Mouse (Mus musculus) stomach, postnatal 0 days (tissue): ENCODE measurements around the gene Rdh9. TPM values are rescaled to one million over a fixed set of nuclear protein-coding genes. Genes with fewer than 3 reads are reported as not detected.

Experiments
- ATAC-seq: fragments of 200-750 bp; cut with Nextera tagmentation; 2 replicates; pipeline ENCODE4 v1.8.0; 2017; ENCODE audit not compliant: low FRiP score, low TSS enrichment
- DNase-seq: peaks from one replicate; pipeline ENCODE4 v3.0.0-alpha.2; 2016; ENCODE audit warnings: low spot score
- H3K27ac ChIP-seq: fragments of 300-500 bp; sonication (generic); replicated peaks from 2 replicates; pipeline ENCODE4 v1.5.1; 2014; ENCODE audit warnings: mild to moderate bottlenecking, control low read depth
- H3K27me3 ChIP-seq: fragments of 300-500 bp; sonication (generic); 2 replicates; pipeline ENCODE4 v1.6.1; 2014; ENCODE audit warnings: low read length; ENCODE audit not compliant: control insufficient read depth, insufficient read depth
- H3K36me3 ChIP-seq: fragments of 300-500 bp; sonication (generic); 2 replicates; pipeline ENCODE4 v1.6.1; 2014; ENCODE audit warnings: low read length, mixed read lengths; ENCODE audit not compliant: control insufficient read depth, insufficient read depth
- H3K4me1 ChIP-seq: fragments of 300-500 bp; sonication (generic); replicated peaks from 2 replicates; pipeline ENCODE4 v1.6.1; 2014; ENCODE audit warnings: antibody characterized with exemption; ENCODE audit not compliant: control insufficient read depth, insufficient read depth
- H3K4me2 ChIP-seq: fragments of 300-500 bp; sonication (generic); replicated peaks from 2 replicates; pipeline ENCODE4 v1.6.1; 2014; ENCODE audit warnings: low read depth, mild to moderate bottlenecking, control low read depth, moderate library complexity
- H3K4me3 ChIP-seq: fragments of 300-500 bp; sonication (generic); 2 replicates; pipeline ENCODE4 v1.5.1; 2014; ENCODE audit warnings: low read depth, low read length, control low read depth
- H3K9ac ChIP-seq: fragments of 300-500 bp; sonication (generic); 2 replicates; pipeline ENCODE4 v1.6.1; 2014; ENCODE audit warnings: mild to moderate bottlenecking, low read length, control low read depth, mixed read lengths
- H3K9me3 ChIP-seq: fragments of 300-500 bp; sonication (generic); 2 replicates; pipeline ENCODE4 v1.6.1; 2016; ENCODE audit warnings: low read length; ENCODE audit not compliant: control insufficient read depth
- CTCF ChIP-seq: IDR thresholded peaks from 2 replicates; pipeline ENCODE4 v1.5.1; 2016; ENCODE audit warnings: antibody characterized with exemption, low read depth, mild to moderate bottlenecking, moderate library complexity
- EP300 ChIP-seq: optimal IDR thresholded peaks from 2 replicates; pipeline ENCODE3; 2016; ENCODE audit warnings: antibody characterized with exemption
- WGBS: fragments of 180-500 bp; shearing (Covaris S2); extraction: QIAGEN DNeasy Blood & Tissue Kit; methylation state at CpG from one replicate; pipeline ENCODE4 v1.1.7; 2014; 5-methylcytosine and 5-hydroxymethylcytosine counted together
- polyA plus RNA-seq: library from polyadenylated mRNA; unstranded; fragments of >200 nt; fragmentation: Nextera tagmentation; extraction: Ambion mirVana; gene quantifications from 2 replicates; pipeline ENCODE4 v1.2.1, GENCODE M21; 2015

Gene Rdh9
- polyA plus RNA-seq, 1 experiment from 2014 or later: not detected

DNA sequence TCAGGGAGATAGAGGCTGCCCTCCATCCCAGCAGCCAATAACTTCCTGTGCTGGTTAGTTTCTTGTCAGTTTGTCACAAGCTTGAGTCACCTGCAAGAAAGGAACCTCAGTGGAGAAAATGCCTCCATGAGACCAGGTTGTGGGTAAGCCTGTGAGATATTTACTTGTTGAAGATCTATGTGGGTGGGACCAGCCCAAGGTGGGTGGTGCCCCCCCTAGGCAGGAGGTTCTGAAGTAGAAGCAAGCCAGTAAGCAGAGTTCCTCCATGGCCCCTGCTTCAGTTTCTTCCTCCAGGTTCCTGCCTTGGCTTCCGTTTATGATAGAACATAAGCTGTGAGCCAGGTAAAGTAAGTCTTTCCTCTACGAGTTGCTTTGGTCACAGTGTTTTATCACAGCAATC lies 39.9 kb upstream of the Rdh9 start:
- no peak overlapping the region for H3K4me2 ChIP-seq
- no peak for ATAC-seq

DNA sequence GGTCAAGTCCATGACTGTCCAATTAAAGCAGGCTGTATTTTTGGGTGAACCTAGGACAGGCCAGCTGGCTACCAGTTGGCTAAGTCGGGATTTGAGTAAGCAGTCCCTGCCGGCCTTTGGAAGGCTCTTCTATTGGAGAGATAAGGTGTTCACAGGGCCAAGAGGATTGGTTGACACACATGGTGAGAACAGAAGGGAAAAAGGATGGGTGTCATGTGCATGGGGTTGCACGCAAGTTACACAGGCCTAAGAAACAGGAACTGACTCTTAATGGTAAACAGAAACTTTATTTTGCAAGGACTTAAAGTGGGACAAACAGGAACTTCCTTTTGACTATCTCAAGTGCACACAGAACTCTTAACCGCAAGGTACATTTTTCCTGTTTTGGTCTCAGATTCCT lies 39.3 kb upstream of the Rdh9 start:
- H3K27me3 ChIP-seq: no peaks in the 10 kb centered on the region
- H3K9ac ChIP-seq: no peak overlapping the region
- ATAC-seq (no peak), DNase-seq (no peak)
- H3K4me2 ChIP-seq: no peak overlapping the region
- no peak for TF ChIP-seq EP300
- no peak for TF ChIP-seq CTCF
- no peaks in the 10 kb centered on the region for H3K9me3 ChIP-seq
- no peaks in the 10 kb centered on the region for H3K4me1 ChIP-seq
- 62% methylated on average over 4 of the region's 4 CpGs for WGBS
- no peaks in the 10 kb centered on the region for H3K36me3 ChIP-seq
- no peak overlapping the region for H3K4me3 ChIP-seq
- H3K27ac ChIP-seq: no peak overlapping the region

More for the DNA sequence above, 39.9 kb upstream of the Rdh9 start:
- TF ChIP-seq CTCF: no peak
- TF ChIP-seq EP300: no peak
- Histone ChIP-seq H3K4me3 (no peak overlapping the region), H3K4me1 (no peaks in the 10 kb centered on the region), H3K9ac (no peak overlapping the region), H3K27me3 (no peaks in the 10 kb centered on the region), H3K9me3 (no peaks in the 10 kb centered on the region), H3K27ac (no peak overlapping the region), H3K36me3 (no peaks in the 10 kb centered on the region)
- WGBS: 52% methylated on average over 2 of the region's 2 CpGs
- no peak for DNase-seq

DNA sequence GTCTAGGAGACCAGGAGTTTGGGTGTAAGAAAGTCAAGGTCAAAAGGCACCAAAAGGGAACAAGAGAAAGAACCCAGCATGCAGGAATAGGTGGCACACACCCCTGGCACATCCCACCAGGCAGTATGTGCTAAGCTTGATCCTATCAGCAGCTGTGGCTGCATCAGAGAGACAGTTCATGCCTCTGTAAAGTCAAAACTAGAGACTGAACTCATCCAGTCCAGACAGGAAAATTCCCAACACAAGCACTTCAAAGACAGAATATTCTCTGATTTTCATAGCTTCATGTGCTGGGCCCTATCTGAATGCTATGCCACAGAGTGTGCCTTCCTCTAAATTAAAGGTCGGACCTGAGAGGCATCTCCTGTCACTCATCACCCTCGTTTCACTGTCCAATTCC lies 38.6 kb upstream of the Rdh9 start:
- Histone ChIP-seq H3K36me3 (no peaks in the 10 kb centered on the region; the same call in 1 of the 2 replicates), H3K27ac (no peak overlapping the region), H3K4me1 (no peaks in the 10 kb centered on the region), H3K27me3 (no peaks in the 10 kb centered on the region), H3K4me3 (no peak overlapping the region), H3K4me2 (no peak overlapping the region), H3K9ac (no peak overlapping the region), H3K9me3 (no peaks in the 10 kb centered on the region)
- no peak for DNase-seq
- ATAC-seq: no peak
- WGBS: 30% methylated on average over 2 of the region's 2 CpGs
- TF ChIP-seq EP300: no peak
- no peak for TF ChIP-seq CTCF

DNA sequence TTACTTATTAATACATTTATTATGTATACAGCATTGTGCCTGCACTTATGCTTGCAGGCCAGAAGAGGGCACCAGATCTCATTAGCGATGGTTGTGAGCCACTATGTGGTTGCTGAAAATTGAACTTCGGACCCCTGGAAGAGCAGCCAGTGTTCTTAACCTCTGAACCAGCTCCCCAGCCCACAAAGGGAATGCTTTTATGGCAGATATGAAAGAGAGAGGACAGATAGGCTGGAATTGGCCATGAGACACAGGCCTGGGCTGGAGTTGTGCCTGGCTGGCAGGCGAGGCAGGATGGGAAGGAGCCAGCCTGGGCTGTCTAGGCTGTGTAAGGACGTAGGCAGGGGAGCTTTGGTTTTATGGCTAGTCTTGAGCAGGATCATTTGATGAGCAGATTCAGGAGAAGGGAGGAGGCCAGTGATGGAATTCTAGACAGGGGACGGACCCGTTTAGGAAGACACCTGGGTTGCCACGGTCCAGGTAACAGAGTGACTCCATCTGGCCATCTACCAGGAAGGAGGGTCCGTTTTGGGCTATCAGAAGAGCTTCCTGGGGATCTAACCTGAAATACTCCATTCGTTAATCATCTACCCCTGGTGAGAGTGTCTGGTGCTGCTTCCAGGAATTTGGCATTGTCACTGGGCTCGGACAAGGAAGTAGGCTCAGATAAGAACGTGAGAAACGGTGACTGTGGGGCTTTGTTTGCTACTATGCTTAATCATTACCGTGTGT lies 37.9 kb upstream of the Rdh9 start:
- ATAC-seq (peak; percentile 51), DNase-seq (peak; percentile 71)
- H3K27me3 ChIP-seq: no peaks in the 10 kb centered on the region
- no peaks in the 10 kb centered on the region for H3K4me1 ChIP-seq
- H3K9me3 ChIP-seq: no peaks in the 10 kb centered on the region
- TF ChIP-seq CTCF (peak; percentile 82), EP300 (no peak)
- peak overlapping the region; percentile 73 for H3K27ac ChIP-seq
- H3K4me2 ChIP-seq: peak overlapping the region; percentile 60
- H3K4me3 ChIP-seq: 0 out of 2 replicates have a peak overlapping the region, but pooled peaks have one; percentile 93
- WGBS: 27% methylated on average over 13 of the region's 13 CpGs
- H3K36me3 ChIP-seq: peaks cover 8% of the 10 kb centered on the region; the same call in 1 of the 2 replicates
- H3K9ac ChIP-seq: no peak overlapping the region

- H3K9me3 ChIP-seq: no peaks in the 10 kb centered on the region
- peak within 1 kb of the TSS; percentile 94 for H3K27ac ChIP-seq
- no peaks in the 10 kb centered on the region for H3K4me1 ChIP-seq
- DNase-seq (peak; percentile 87), ATAC-seq (peak; percentile 73)
- WGBS: 5% methylated on average over 9 of the region's 61 CpGs
- H3K4me3 ChIP-seq: peak within 1 kb of the TSS; percentile 93
- no peak for TF ChIP-seq EP300
- TF ChIP-seq CTCF: peak; percentile 63
- peak within 1 kb of the TSS; percentile 75 for H3K4me2 ChIP-seq
- H3K9ac ChIP-seq: peak within 1 kb of the TSS; percentile 96
- H3K36me3 ChIP-seq: peaks cover 16% of the 10 kb centered on the region
- H3K27me3 ChIP-seq: no peaks in the 10 kb centered on the region
Observed at GRCm38 (mm10) chr10:127739083-127739660, 37.0 kb upstream of the Rdh9 start, which contains the start of gene Zbtb39. TSS of gene Zbtb39 (plus strand) at chr10:127739538.

DNA sequence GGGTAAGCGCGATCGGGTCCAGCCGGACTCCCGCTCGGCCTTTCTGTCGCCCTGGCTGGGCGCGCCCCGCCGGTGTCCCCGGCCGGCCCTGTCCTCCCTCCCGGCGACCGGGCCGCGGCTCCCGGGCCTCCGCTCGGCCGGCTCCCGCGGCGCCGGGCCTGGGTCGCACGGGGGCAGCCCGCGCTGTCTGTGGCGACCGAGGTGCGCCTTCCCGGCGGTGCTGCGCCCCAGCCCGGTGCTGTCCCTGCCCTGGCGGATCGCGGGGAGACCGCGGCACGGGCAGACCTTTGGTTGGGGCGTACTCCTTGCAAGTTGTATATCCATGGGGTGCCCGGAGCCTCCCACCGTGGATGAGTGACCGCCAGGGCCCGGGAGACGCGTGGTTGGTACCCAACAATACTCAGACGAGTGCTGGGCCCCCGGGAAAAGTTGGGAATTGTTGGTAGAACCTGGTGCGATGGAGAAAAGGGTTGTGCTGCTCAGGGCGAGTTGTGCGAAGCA lies 36.5 kb upstream of the Rdh9 start:
- peak; percentile 64 for DNase-seq

More for the DNA sequence above, 36.5 kb upstream of the Rdh9 start:
- H3K27me3 ChIP-seq: no peaks in the 10 kb centered on the region
- no peaks in the 10 kb centered on the region for H3K9me3 ChIP-seq
- TF ChIP-seq EP300 (no peak), CTCF (peak; percentile 12; the same call in 1 of the 2 replicates)
- no peaks in the 10 kb centered on the region for H3K4me1 ChIP-seq
- peak; percentile 42 for ATAC-seq
- H3K4me2 ChIP-seq: peak overlapping the region; percentile 75
- under 1% methylated on average over 29 of the region's 55 CpGs for WGBS
- peak overlapping the region; percentile 93 for H3K4me3 ChIP-seq
- H3K27ac ChIP-seq: peak overlapping the region; percentile 94
- peaks cover 20% of the 10 kb centered on the region for H3K36me3 ChIP-seq
- H3K9ac ChIP-seq: peak overlapping the region; percentile 96
